Mouse (Mus musculus) embryonic facial prominence, embryonic 13.5 days (tissue): ENCODE data around the gene Brap. TPM values are rescaled to one million over a fixed set of nuclear protein-coding genes. Genes with fewer than 3 reads are reported as not detected.
"Not testable (repeated sequence)": the region's sequence is repeated elsewhere in the genome, so short reads cannot be mapped to it uniquely, and the experiment has no call there.

ENCODE experiments used
- ATAC-seq: fragments of 200-750 bp; cut with Nextera tagmentation; 2 replicates; pipeline ENCODE4 v1.8.0; 2017; ENCODE audit warnings: low read depth; ENCODE audit not compliant: insufficient number of reproducible peaks, insufficient read depth, low FRiP score, low TSS enrichment
- H3K27ac ChIP-seq: fragments of 300-500 bp; sonication (generic); 2 replicates; pipeline ENCODE4 v1.5.1; 2015; ENCODE audit warnings: moderate library complexity, mild to moderate bottlenecking, inconsistent platforms
- H3K27me3 ChIP-seq: fragments of 300-500 bp; sonication (generic); 2 replicates; pipeline ENCODE4 v1.6.1; 2015; ENCODE audit warnings: mild to moderate bottlenecking, inconsistent platforms
- H3K36me3 ChIP-seq: fragments of 300-500 bp; sonication (generic); 2 replicates; pipeline ENCODE4 v1.6.1; 2015; ENCODE audit warnings: mild to moderate bottlenecking, inconsistent platforms
- H3K4me1 ChIP-seq: fragments of 300-500 bp; sonication (generic); 2 replicates; pipeline ENCODE4 v1.6.1; 2015; ENCODE audit warnings: inconsistent platforms
- H3K4me2 ChIP-seq: fragments of 300-500 bp; sonication (generic); 2 replicates; pipeline ENCODE4 v1.6.1; 2015; ENCODE audit warnings: moderate library complexity, mild to moderate bottlenecking, inconsistent platforms
- H3K4me3 ChIP-seq: fragments of 300-500 bp; sonication (generic); 2 replicates; pipeline ENCODE4 v1.5.1; 2015; ENCODE audit warnings: mild to moderate bottlenecking, inconsistent platforms
- H3K9ac ChIP-seq: fragments of 300-500 bp; sonication (generic); 2 replicates; pipeline ENCODE4 v1.6.1; 2015; ENCODE audit warnings: mild to moderate bottlenecking, inconsistent platforms
- H3K9me3 ChIP-seq: fragments of 300-500 bp; sonication (generic); 2 replicates; pipeline ENCODE4 v1.6.1; 2016; ENCODE audit warnings: inconsistent platforms
- WGBS: fragments of 180-500 bp; shearing (Covaris S2); methylation state at CpG from one replicate; pipeline ENCODE4 v1.1.7; 2015; ENCODE audit warnings: mixed read lengths; 5-methylcytosine and 5-hydroxymethylcytosine counted together
- polyA plus RNA-seq: library from polyadenylated mRNA; unstranded; fragments of >200 nt; fragmentation: Nextera tagmentation; extraction: Ambion mirVana; gene quantifications from 2 replicates; pipeline ENCODE4 v1.2.1, GENCODE M21; 2015

The Brap gene
- 44.5 and 44.7 TPM in 2 replicates for polyA plus RNA-seq

DNA sequence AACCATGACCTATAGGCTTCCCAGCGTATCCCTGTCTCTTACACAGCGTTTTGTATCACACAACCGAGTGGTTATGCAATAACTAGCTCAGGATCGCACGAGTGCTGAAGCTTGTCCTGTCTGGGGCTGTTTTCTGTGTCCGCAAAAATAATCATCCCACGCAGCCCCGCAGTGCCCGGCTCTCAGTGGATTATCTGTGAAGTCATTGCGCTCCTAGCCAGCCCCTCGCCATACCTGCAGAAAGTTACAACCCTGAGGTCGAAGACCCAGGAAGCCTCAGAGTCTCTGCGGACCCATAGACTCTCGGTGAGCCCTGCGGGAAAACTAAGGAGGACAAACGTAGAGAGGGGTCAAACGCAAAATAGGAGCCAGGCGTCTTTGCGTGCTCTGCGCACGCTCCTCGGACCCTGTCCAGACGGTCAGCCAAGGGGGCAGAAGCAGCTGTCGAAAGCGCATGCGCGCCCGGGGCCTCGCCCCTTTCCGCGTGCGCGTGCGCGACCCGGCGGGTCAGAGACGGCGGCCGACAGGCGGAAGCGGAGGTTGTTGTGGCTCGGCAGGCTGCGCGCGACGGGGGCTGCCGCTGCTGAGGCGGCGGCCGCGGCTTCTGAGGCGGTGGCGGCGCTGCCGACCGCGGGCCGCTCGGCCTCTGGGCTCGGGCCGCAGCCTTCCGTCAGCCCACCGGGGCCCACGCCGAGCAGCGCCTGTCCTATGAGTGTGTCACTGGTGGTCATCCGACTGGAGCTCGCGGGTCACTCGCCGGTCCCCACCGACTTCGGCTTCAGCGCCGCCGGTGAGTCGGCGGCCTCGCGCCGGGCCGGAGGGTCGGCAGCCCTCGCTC is at the start of gene Brap, which contains the start of gene Acad10:
Brap (plus strand) TSS at position 505 of the 838 bp plus-strand sequence.
Acad10 (minus strand) TSS at position 456 of the 838 bp plus-strand sequence.
- Histone ChIP-seq H3K9ac (peak within 1 kb of the TSS; percentile 96), H3K9me3 (no peaks in the 10 kb centered on the region), H3K4me1 (peaks cover 15% of the 10 kb centered on the region), H3K36me3 (peaks cover 28% of the 10 kb centered on the region), H3K4me2 (peak within 1 kb of the TSS; percentile 83), H3K27me3 (no peaks in the 10 kb centered on the region), H3K27ac (peak within 1 kb of the TSS; percentile 51), H3K4me3 (peak within 1 kb of the TSS; percentile 96)
- 0 out of 2 replicates have a peak, but pooled peaks have one; percentile 60 for ATAC-seq
- 1% methylated on average over 83 of the region's 85 CpGs for WGBS

DNA sequence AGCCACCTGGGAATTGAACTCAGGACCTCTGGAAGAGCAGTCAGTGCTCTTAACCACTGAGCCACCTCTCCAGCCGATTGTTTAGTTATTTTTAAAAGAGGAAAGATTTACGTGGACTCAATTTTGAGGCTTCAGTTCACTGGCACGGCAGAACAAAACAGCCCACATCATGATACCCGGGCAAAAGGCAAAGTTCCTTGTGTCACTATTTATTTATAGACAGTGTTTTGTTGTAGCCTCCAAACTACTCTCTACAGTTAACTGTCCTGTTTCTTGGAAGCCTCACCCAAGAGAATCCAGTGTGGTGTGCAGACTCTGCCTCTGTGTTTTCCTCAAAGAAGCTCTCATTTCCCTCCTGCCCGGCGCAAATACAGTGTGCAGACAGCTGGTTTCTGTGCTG is 48.3 kb upstream of the Brap start:
- no peak overlapping the region for H3K4me3 ChIP-seq
- no peaks in the 10 kb centered on the region for H3K36me3 ChIP-seq
- no peak overlapping the region for H3K4me2 ChIP-seq
- no peaks in the 10 kb centered on the region for H3K27me3 ChIP-seq
- no peaks in the 10 kb centered on the region for H3K9me3 ChIP-seq
- 84% methylated on average over 6 of the region's 6 CpGs for WGBS
- H3K4me1 ChIP-seq = no peaks in the 10 kb centered on the region
- no peak overlapping the region for H3K9ac ChIP-seq
- ATAC-seq = no peak
- no peak overlapping the region for H3K27ac ChIP-seq

DNA sequence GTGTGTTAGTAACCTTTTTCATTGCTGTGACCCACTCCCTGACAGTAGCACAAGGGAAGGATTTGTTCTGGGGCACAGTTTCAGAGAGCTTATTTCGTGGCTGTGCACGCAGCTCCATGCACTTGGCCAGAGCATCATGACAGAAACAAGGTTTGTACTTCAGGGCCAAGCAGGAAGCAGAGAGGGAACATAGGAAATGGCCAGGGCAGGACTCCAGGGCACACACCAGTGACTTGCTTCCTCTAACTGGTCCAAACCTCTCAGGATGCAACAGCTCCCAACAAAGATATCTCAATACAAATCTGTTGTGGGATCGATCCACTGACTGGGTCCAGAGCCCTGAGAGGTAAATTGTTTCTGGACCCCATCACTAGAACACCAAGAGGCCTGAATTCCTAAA is 45.4 kb upstream of the Brap start:
- not testable (repeated sequence) for H3K36me3 ChIP-seq, H3K27me3 ChIP-seq, H3K4me1 ChIP-seq, ATAC-seq, H3K9ac ChIP-seq, H3K9me3 ChIP-seq, H3K4me2 ChIP-seq, H3K4me3 ChIP-seq, H3K27ac ChIP-seq
- 83% methylated on average over 3 of the region's 3 CpGs for WGBS

DNA sequence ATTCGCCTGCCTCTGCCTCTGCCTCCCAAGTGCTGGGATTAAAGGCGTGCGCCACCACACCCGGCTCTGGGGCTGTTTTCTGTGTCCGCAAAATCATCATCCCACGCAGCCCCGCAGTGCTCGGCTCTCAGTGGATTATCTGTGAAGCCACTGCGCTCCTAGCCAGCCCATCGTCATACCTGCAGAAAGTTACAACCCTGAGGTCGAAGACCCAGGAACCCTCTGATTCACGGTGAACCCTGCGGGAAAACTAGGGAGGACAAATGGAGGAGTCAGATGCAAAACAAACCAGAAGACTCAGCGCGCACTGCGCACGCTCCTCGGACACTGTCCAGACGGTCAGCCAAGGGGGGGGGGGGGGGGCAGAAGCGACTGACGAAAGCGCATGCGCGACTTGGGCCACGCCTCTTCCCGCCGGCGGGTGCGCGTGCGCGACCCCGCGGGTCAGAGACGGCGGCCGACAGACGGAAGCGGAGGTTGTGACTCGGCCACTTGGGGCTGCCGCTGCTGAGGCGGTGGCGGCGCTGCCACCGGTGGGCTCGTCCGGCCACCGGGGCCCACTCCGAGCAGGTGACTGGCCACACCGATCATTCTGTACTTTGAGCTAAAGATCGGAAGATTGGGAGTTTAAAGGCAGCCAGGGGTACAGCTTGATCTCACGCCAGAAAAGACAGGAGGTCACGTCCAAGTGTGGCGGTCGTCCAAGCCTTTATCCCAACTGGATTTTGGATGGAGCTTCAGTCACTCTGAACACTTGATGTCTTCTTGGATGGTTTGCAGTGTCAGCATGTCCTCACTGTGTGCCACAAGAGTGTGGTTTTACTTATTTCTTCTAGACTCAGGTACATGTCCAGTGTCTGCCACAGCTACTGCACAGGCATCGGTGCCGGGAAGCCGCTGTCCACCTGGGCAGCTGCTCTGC is 41.5 kb upstream of the Brap start, which contains the start of gene Acad12:
Acad12 (minus strand) TSS at position 347 of the 922 bp plus-strand sequence.
- H3K36me3 ChIP-seq = 0 out of 2 replicates have a peak, but pooled peaks cover 3% of the 10 kb centered on the region
- peak within 1 kb of the TSS; percentile 72 for H3K4me2 ChIP-seq
- peak within 1 kb of the TSS; percentile 85 for H3K9ac ChIP-seq
- H3K4me3 ChIP-seq = peak within 1 kb of the TSS; percentile 72
- no peaks in the 10 kb centered on the region for H3K27me3 ChIP-seq
- under 1% methylated on average over 57 of the region's 58 CpGs for WGBS
- peak; percentile 53 for ATAC-seq
- peaks cover 7% of the 10 kb centered on the region for H3K4me1 ChIP-seq
- no peaks in the 10 kb centered on the region for H3K9me3 ChIP-seq
- peak within 1 kb of the TSS; percentile 58 for H3K27ac ChIP-seq

DNA sequence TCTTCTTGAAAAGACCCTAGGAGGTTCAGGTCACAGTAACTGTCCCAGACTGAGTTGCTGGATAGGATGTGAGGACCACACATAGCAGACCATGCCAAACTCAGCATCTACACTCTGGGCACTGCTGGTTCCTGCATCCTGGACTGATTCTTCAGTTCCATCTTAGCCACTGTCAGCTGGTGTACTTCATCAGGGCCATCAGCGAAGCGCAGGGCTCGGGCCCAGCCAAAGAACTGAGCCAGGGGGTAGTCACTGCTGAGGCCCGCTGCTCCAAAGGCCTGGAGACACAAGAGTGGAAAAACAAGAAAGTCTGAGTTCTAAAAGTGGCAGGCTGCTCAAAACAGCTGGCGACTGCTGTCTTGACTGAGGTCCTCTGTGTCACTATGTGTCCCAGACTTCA is 39.3 kb upstream of the Brap start:
- H3K9me3 ChIP-seq = no peaks in the 10 kb centered on the region

DNA sequence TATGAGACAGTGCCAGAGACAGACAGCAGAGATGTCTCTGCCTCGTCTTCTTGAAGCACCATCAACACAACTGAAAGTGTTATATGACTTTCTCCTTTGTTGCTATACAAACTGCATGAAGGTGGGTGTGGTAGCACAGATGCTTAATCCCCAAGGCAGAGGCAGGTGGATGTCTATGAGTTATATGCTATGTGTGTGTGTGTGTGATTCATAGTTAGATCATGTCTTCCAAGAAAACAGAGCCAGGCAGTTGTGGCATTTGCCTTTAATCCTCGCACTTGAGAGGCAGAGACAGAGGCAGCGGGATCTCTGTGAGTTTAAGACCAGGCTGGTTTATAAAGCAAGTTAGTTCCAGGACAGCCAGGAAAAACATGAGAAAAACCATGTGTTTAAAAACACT is 37.1 kb upstream of the Brap start:
- no peak overlapping the region for H3K9ac ChIP-seq
- no peak overlapping the region for H3K4me2 ChIP-seq
- peaks cover 7% of the 10 kb centered on the region for H3K4me1 ChIP-seq
- H3K27me3 ChIP-seq = no peaks in the 10 kb centered on the region
- H3K27ac ChIP-seq = no peak overlapping the region
- ATAC-seq = no peak
- WGBS = 83% methylated on average over 3 of the region's 3 CpGs
- 0 out of 2 replicates have a peak, but pooled peaks cover 3% of the 10 kb centered on the region for H3K36me3 ChIP-seq
- no peaks in the 10 kb centered on the region for H3K9me3 ChIP-seq
- no peak overlapping the region for H3K4me3 ChIP-seq

More for the DNA sequence above, 39.3 kb upstream of the Brap start:
- Histone ChIP-seq H3K4me1 (peaks cover 7% of the 10 kb centered on the region), H3K4me3 (no peak overlapping the region), H3K36me3 (0 out of 2 replicates have a peak, but pooled peaks cover 3% of the 10 kb centered on the region), H3K4me2 (no peak overlapping the region), H3K27ac (no peak overlapping the region), H3K9ac (no peak overlapping the region), H3K27me3 (no peaks in the 10 kb centered on the region)
- no peak for ATAC-seq
- WGBS = 90% methylated on average over 5 of the region's 5 CpGs

DNA sequence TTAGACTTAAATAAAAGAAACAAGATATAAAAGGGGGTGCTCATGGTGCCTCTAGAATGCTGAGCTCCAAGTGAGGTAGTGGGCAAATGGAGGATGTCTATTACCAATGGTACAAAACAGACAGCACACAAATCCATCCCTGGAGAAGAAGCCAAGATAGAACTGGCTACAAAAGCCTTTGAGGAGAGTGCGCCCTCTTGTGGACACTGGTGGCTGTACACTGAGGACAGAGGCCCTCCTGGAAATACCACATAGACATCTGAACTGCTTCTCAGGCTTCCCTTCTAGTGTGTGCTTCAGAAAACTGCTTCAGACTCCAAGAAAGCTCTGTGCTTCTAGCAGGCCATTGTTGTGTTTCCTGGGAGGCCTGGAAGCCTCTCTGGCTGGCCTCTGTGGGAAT is 32.5 kb upstream of the Brap start:
- Histone ChIP-seq H3K4me2 (no peak overlapping the region), H3K9ac (no peak overlapping the region), H3K4me1 (no peaks in the 10 kb centered on the region), H3K27me3 (no peaks in the 10 kb centered on the region), H3K27ac (no peak overlapping the region), H3K36me3 (no peaks in the 10 kb centered on the region), H3K9me3 (no peaks in the 10 kb centered on the region), H3K4me3 (no peak overlapping the region)
- ATAC-seq = no peak
- WGBS = 0% methylated on average over 1 of the region's 1 CpGs

DNA sequence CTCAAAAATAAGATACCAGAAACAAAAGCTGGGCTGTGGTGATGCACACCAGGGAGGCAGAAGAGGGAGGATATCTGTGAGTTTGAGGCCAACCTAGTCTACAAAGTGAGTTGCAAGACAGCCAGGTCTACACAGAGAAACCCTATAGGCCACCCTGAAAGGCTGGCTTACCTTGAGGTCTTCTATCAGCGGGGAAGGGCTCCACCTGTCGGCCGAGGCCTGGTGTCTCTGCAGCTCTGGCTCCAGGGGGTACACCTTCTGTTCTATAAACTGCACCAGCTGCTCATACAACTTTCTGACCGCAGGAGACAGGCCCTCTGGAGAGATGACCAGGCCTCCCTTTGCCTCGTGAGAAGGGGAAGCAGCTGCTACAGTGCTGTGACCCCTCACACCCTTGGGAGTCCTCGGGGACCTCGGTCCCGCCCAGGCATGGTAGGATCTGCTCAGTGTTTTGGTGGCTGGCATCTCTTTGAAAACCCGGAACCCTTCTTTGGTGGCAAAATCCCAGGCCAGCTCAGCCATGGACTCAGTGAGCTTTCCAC is 29.2 kb upstream of the Brap start:
- not testable (repeated sequence) for ATAC-seq, H3K36me3 ChIP-seq, H3K9me3 ChIP-seq, H3K4me3 ChIP-seq, H3K27ac ChIP-seq, H3K4me2 ChIP-seq, H3K9ac ChIP-seq, H3K27me3 ChIP-seq, H3K4me1 ChIP-seq
- 65% methylated on average over 8 of the region's 9 CpGs for WGBS

DNA sequence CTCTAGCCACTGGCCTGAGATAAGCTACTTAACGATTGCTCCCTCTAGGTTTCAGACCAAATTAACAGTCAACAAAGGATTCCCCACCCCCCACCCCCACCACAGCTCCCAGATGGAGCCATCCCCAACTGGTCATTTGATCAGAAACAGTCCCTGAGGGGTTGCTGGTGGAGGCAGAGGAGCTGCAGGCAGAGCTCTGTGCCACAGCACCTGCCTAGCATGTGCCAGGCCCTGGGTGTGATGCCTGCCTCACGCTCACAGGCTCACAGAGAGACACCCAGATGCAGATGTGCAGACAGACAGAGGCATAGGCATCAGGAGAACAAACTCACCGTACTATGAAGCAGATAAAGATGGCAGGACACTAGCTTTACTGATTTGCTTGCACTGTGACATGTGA is 27.6 kb upstream of the Brap start:
- Histone ChIP-seq H3K4me2 (no peak overlapping the region), H3K4me1 (no peaks in the 10 kb centered on the region), H3K9me3 (no peaks in the 10 kb centered on the region), H3K36me3 (no peaks in the 10 kb centered on the region), H3K9ac (no peak overlapping the region; the same call in 1 of the 2 replicates), H3K27me3 (no peaks in the 10 kb centered on the region), H3K4me3 (no peak overlapping the region), H3K27ac (no peak overlapping the region; the same call in 1 of the 2 replicates)
- no peak for ATAC-seq
- WGBS = 40% methylated on average over 3 of the region's 3 CpGs

DNA sequence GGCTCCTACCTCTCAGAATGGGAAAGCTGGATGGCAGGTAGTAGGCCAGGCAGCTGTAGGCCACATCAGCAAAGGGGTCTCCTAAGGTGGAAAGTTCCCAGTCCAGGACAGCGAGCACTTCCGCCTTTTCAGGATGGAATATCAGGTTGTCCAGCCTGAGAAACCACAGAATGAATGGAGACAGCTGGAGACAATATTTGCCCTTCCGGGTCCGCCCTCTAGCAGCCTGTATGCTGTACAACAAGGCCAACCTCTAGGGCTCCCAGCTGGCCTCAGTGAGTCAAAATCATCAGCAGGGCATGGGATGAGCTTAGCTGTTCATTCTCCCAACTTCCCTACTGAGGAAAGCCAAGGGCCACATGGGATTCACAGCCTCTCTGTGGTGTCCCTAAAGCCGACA is 25.7 kb upstream of the Brap start:
- ATAC-seq = no peak
- Histone ChIP-seq H3K36me3 (no peaks in the 10 kb centered on the region), H3K4me2 (no peak overlapping the region), H3K27ac (no peak overlapping the region), H3K4me1 (no peaks in the 10 kb centered on the region), H3K9ac (no peak overlapping the region), H3K27me3 (no peaks in the 10 kb centered on the region), H3K9me3 (no peaks in the 10 kb centered on the region), H3K4me3 (no peak overlapping the region)
- WGBS = 85% methylated on average over 5 of the region's 5 CpGs

DNA sequence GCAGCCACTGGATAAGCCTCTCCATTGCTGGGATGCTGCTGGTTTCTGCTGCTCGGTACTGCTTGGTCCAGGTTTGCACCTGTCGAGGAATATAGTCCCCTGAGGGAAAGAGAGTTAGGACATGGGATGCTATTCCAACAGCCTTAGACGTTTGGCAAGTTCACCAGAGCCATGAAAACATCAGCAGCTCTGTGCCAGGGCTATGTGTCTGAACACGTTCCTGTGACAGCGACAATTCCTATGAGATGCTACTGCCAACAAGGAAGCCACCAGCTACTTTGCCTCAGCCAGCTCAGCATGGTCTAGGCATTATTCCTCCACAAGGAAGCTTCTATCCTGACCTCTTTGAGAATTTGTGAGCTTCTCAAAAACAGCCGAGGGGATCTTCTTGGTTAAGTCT is 23.1 kb upstream of the Brap start:
- H3K36me3 ChIP-seq = no peaks in the 10 kb centered on the region
- H3K27me3 ChIP-seq = no peaks in the 10 kb centered on the region
- H3K4me1 ChIP-seq = no peaks in the 10 kb centered on the region
- 77% methylated on average over 6 of the region's 6 CpGs for WGBS
- no peak overlapping the region for H3K4me2 ChIP-seq
- H3K27ac ChIP-seq = no peak overlapping the region
- no peak overlapping the region for H3K9ac ChIP-seq
- no peak overlapping the region for H3K4me3 ChIP-seq
- no peak for ATAC-seq
- H3K9me3 ChIP-seq = no peaks in the 10 kb centered on the region
